Mouse (Mus musculus): ENCODE data around the gene Def6. TPM values are rescaled to one million over a fixed set of nuclear protein-coding genes. Genes with fewer than 3 reads are reported as not detected.

Gene Def6
- polyA plus RNA-seq, 1 experiment from 2014 or later, result 9.0 TPM

GRCm38 (mm10) chr17:28277721-28278120 is 70.1 kb downstream of the Def6 start:
- H3K36me3 ChIP-seq (replicated peaks; ENCODE audit: insufficient read depth, low read length), result 0 out of 2 replicates have a peak, but pooled peaks cover 2% of the 10 kb centered on the region
- 0 out of 2 replicates have a peak, but pooled peaks have one; percentile 20 for ATAC-seq
- H3K4me2 ChIP-seq (ENCODE audit: low read depth, low read length), result no peak overlapping the region
- H3K9ac ChIP-seq (replicated peaks), result no peak overlapping the region
- H3K9me3 ChIP-seq (ENCODE audit: low read length), result no peaks in the 10 kb centered on the region
- 66% methylated on average over 10 of the region's 10 CpGs for WGBS (ENCODE audit: insufficient replicate concordance)
- H3K4me3 ChIP-seq (ENCODE audit: low read depth, low read length), result no peak overlapping the region
- TF ChIP-seq CTCF (IDR thresholded peaks at IDR 0.05; ENCODE audit: low read depth) (no peak), EP300 (IDR thresholded peaks at IDR 0.05; ENCODE audit: low read depth) (no peak)
- peaks cover 36% of the 10 kb centered on the region for H3K4me1 ChIP-seq (ENCODE audit: insufficient read depth)
- H3K27ac ChIP-seq (ENCODE audit: low read depth), result no peak overlapping the region
- H3K27me3 ChIP-seq (ENCODE audit: insufficient read depth, low read length), result no peaks in the 10 kb centered on the region
- DNase-seq, result no peak

DNA sequence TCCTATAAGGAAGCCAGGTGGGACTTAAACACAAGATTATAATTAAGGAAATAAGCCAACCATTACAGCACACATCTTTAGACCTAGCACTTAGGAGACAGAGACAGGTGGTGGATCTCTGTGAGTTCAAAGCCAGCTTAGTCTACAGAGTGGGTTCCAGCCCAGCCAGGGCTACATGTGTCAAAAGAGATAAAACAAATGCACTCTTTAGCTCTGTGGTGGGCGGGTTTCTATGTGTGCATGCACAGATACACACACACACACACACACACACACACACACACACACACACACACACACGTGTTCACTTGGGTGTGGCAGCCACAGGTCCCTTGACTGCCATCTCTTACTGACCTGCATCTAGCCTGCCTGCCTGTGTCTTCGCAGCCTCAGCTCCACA is 70.6 kb downstream of the Def6 start:
- DNase-seq (no peak), ATAC-seq (peak; percentile 38; the same call in 1 of the 2 replicates)
- Histone ChIP-seq H3K9me3 (ENCODE audit: low read length) (no peaks in the 10 kb centered on the region), H3K9ac (replicated peaks) (no peak overlapping the region), H3K4me1 (ENCODE audit: insufficient read depth) (peaks cover 38% of the 10 kb centered on the region), H3K27ac (ENCODE audit: low read depth) (no peak overlapping the region), H3K27me3 (ENCODE audit: insufficient read depth, low read length) (no peaks in the 10 kb centered on the region), H3K4me2 (ENCODE audit: low read depth, low read length) (no peak overlapping the region), H3K36me3 (replicated peaks; ENCODE audit: insufficient read depth, low read length) (0 out of 2 replicates have a peak, but pooled peaks cover 2% of the 10 kb centered on the region), H3K4me3 (ENCODE audit: low read depth, low read length) (no peak overlapping the region)
- no peak for TF ChIP-seq CTCF (IDR thresholded peaks at IDR 0.05; ENCODE audit: low read depth)
- no peak for TF ChIP-seq EP300 (IDR thresholded peaks at IDR 0.05; ENCODE audit: low read depth)
- 54% methylated on average over 3 of the region's 3 CpGs for WGBS (ENCODE audit: insufficient replicate concordance)

Other genes with a start within 250 kb of the Def6 start
- 0.07 TPM in 1 of 2 replicates, not detected in the other for gene Tcp11, start 127.1 kb upstream of the Def6 start, polyA plus RNA-seq (2015; fragmentation: Nextera tagmentation; extraction: Ambion mirVana)
- gene Scube3, start 65.6 kb upstream of the Def6 start, polyA plus RNA-seq (2015; fragmentation: Nextera tagmentation; extraction: Ambion mirVana), result 0.05 and 0.06 TPM in 2 replicates
- gene Zfp523, start 30.6 kb upstream of the Def6 start, polyA plus RNA-seq (2015; fragmentation: Nextera tagmentation; extraction: Ambion mirVana), result 6.1 and 6.2 TPM in 2 replicates
- 0.66 and 0.73 TPM in 2 replicates for gene Ppard, start 24.9 kb downstream of the Def6 start, polyA plus RNA-seq (2015; fragmentation: Nextera tagmentation; extraction: Ambion mirVana)
- gene Fance, start 105.7 kb downstream of the Def6 start, polyA plus RNA-seq (2015; fragmentation: Nextera tagmentation; extraction: Ambion mirVana), result 6.7 and 7.1 TPM in 2 replicates
- 296 and 311 TPM in 2 replicates for gene Rpl10a, start 120.7 kb downstream of the Def6 start, polyA plus RNA-seq (2015; fragmentation: Nextera tagmentation; extraction: Ambion mirVana)
- 0.79 and 1.2 TPM in 2 replicates for gene Tead3, start 143.0 kb downstream of the Def6 start, polyA plus RNA-seq (2015; fragmentation: Nextera tagmentation; extraction: Ambion mirVana)
- gene Tulp1, start 157.4 kb downstream of the Def6 start, polyA plus RNA-seq (2015; fragmentation: Nextera tagmentation; extraction: Ambion mirVana), result 0.18 and 0.33 TPM in 2 replicates